Mouse (Mus musculus) thymus, adult 2 months (tissue): ENCODE measurements at regions not wholly inside any gene's neighbourhood (a gene's known extent, or its start where the extent isn't known, plus 50 kb on each side); places are given as distances from the start of the nearest gene placed in this dataset.

Experiments
- DNase-seq: peaks from one replicate; pipeline ENCODE4 v3.0.0; 2021
- H3K27ac ChIP-seq: fragments of 200-500 bp; 2 replicates; pipeline ENCODE4 v1.5.1; 2012; ENCODE audit warnings: low read length, control low read depth; ENCODE audit not compliant: control insufficient read depth, insufficient read depth
- H3K27me3 ChIP-seq: fragments of 200-500 bp; 2 replicates; pipeline ENCODE4 v1.6.1; 2012; ENCODE audit warnings: mild to moderate bottlenecking, low read length, moderate library complexity, mixed read lengths; ENCODE audit not compliant: control insufficient read depth, insufficient read depth
- H3K36me3 ChIP-seq: fragments of 200-500 bp; 2 replicates; pipeline ENCODE4 v1.6.1; 2012; ENCODE audit warnings: mild to moderate bottlenecking, low read length, moderate library complexity; ENCODE audit not compliant: control insufficient read depth, insufficient read depth
- H3K4me1 ChIP-seq: fragments of 200-500 bp; replicated peaks from 2 replicates; pipeline ENCODE4 v1.6.1; 2012; ENCODE audit warnings: low read length; ENCODE audit not compliant: control insufficient read depth, insufficient read depth
- H3K4me3 ChIP-seq: fragments of 200-500 bp; 2 replicates; pipeline ENCODE4 v1.5.1; 2012; ENCODE audit warnings: mild to moderate bottlenecking, low read length, control low read depth, moderate library complexity; ENCODE audit not compliant: control insufficient read depth, insufficient read depth
- CTCF ChIP-seq: fragments of 200-500 bp; IDR thresholded peaks from 2 replicates; pipeline ENCODE4 v1.5.1; 2012; ENCODE audit warnings: mild to moderate bottlenecking, control low read depth, low read length, moderate library complexity, borderline replicate concordance; ENCODE audit not compliant: control insufficient read depth, poor library complexity, insufficient read depth; ENCODE audit errors: extremely low read depth
- POLR2A ChIP-seq: fragments of 200-500 bp; IDR thresholded peaks from 2 replicates; pipeline ENCODE4 v1.6.1; 2012; ENCODE audit warnings: mild to moderate bottlenecking, low read length, control low read depth, moderate library complexity; ENCODE audit not compliant: control insufficient read depth, poor library complexity, insufficient read depth; ENCODE audit errors: extremely low read depth
- WGBS: fragments of 180-500 bp; shearing (Covaris S2); methylation state at CpG from one replicate; pipeline ENCODE4 v1.1.7; 2018; 5-methylcytosine and 5-hydroxymethylcytosine counted together

- Histone ChIP-seq H3K27ac (no peak overlapping the region), H3K36me3 (no peaks in the 10 kb centered on the region), H3K27me3 (no peaks in the 10 kb centered on the region), H3K4me1 (no peaks in the 10 kb centered on the region), H3K4me3 (no peak overlapping the region)
- WGBS = 86% methylated on average over 2 of the region's 2 CpGs
- TF ChIP-seq POLR2A = no peak
- TF ChIP-seq CTCF = no peak
- no peak for DNase-seq
These were observed 585.7 kb downstream of the Tmem132b start for GRCm38 (mm10) chr5:126117291-126117690.

DNA sequence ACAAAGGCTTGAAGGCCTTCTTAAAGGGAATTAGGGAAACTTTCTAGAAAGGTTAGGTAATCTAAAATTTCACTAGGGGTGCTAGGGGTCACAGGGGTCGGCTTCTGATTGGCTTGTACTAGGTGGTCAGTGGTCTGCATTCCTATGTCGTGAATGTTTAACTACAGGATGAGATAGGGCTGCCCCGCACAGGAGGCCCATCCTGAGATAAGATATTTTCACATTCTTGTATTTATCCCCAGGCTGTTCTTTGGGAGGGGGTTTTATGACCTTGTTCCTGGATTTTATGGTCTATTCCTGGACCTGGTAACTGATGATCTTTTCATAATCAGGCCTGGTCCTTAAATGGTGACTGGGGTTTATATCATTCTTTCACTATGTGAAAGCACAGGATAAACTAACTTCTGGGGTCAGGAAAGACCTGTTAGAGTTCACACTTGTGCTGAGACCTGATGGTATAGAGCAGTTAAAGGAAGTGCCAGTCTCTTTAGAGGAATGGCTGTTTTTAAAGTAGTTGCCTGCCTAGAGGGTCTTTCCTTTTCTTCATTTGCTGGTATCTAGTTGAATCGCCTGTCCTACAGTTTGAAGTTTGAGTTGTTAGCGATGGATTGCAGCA lies 586.4 kb downstream of the Tmem132b start:
- DNase-seq = no peak
- no peak overlapping the region for H3K4me3 ChIP-seq
- TF ChIP-seq POLR2A (no peak), CTCF (no peak)
- H3K27ac ChIP-seq = no peak overlapping the region
- no peaks in the 10 kb centered on the region for H3K4me1 ChIP-seq
- 51% methylated on average over 5 of the region's 5 CpGs for WGBS
- no peaks in the 10 kb centered on the region for H3K27me3 ChIP-seq
- no peaks in the 10 kb centered on the region for H3K36me3 ChIP-seq

GRCm38 (mm10) chr5:126118731-126119130 lies 587.2 kb downstream of the Tmem132b start:
- no peaks in the 10 kb centered on the region for H3K4me1 ChIP-seq
- no peak for DNase-seq
- WGBS = 71% methylated on average over 3 of the region's 3 CpGs
- no peak for TF ChIP-seq CTCF
- no peak for TF ChIP-seq POLR2A
- no peaks in the 10 kb centered on the region for H3K27me3 ChIP-seq
- H3K27ac ChIP-seq = no peak overlapping the region
- no peak overlapping the region for H3K4me3 ChIP-seq
- H3K36me3 ChIP-seq = no peaks in the 10 kb centered on the region

DNA sequence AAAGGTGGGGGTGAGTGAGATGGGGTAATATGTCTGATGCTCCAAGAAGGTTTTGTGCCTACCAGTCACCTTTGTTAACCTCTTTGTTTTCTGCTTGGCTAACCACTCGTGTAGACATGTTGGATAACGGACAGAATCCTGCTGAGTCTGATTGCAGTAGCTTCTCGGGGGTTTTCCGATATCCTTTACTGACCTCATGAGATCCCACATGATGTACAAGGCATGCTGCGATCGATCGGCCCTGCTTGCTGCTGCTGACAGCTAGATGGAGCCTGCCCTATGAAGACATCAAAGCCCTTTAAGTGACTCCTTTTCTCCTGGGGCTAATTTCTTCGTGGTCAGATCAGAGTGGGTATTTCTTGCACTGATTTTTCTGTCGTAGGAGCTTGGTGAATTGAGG lies 591.6 kb downstream of the Tmem132b start:
- H3K36me3 ChIP-seq = no peaks in the 10 kb centered on the region
- no peak for DNase-seq
- H3K4me3 ChIP-seq = no peak overlapping the region
- no peaks in the 10 kb centered on the region for H3K27me3 ChIP-seq
- no peak for TF ChIP-seq POLR2A
- no peak for TF ChIP-seq CTCF
- H3K4me1 ChIP-seq = no peaks in the 10 kb centered on the region
- WGBS = 88% methylated on average over 9 of the region's 9 CpGs
- H3K27ac ChIP-seq = no peak overlapping the region

GRCm38 (mm10) chr5:126127486-126127885 lies 595.9 kb downstream of the Tmem132b start:
- no peak overlapping the region for H3K4me3 ChIP-seq
- no peaks in the 10 kb centered on the region for H3K36me3 ChIP-seq
- WGBS = 85% methylated on average over 6 of the region's 6 CpGs
- H3K27ac ChIP-seq = no peak overlapping the region
- TF ChIP-seq CTCF (no peak), POLR2A (no peak)
- DNase-seq = no peak
- no peaks in the 10 kb centered on the region for H3K27me3 ChIP-seq
- no peaks in the 10 kb centered on the region for H3K4me1 ChIP-seq

- H3K4me3 ChIP-seq = no peak overlapping the region
- 99% methylated on average over 2 of the region's 2 CpGs for WGBS
- no peak for TF ChIP-seq CTCF
- no peak for TF ChIP-seq POLR2A
- H3K27ac ChIP-seq = no peak overlapping the region
- no peak for DNase-seq
- no peaks in the 10 kb centered on the region for H3K4me1 ChIP-seq
- no peaks in the 10 kb centered on the region for H3K36me3 ChIP-seq
- no peaks in the 10 kb centered on the region for H3K27me3 ChIP-seq
These were observed 617.3 kb downstream of the Tmem132b start for GRCm38 (mm10) chr5:126148908-126149307.
